Mouse (Mus musculus): ENCODE measurements around the gene Vmn1r198. TPM values are rescaled to one million over a fixed set of nuclear protein-coding genes. Genes with fewer than 3 reads are reported as not detected.
"Not testable (repeated sequence)": the region's sequence is repeated elsewhere in the genome, so short reads cannot be mapped to it uniquely, and the experiment has no call there.

The Vmn1r198 gene
- not detected for total RNA-seq (2021)

DNA sequence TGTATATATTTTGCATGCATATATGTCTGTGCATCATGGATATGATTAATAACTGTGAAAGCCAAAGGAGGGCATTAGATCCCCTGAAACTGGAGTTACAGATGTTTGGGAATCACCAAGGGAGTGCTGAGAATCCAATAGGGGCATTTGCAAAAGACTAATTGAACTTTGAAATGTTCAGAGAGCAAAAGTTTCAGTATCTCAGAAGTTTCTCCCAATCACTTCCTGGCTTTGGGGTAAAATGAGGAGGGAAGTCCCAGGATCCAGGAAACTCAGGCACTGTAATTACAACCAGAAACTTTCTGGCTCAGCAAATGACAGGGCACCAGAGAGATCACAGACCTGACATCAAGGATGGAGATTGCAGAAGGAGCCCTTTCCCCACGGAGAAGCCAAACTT is at the start of gene Vmn1r198:
Gene Vmn1r198, plus strand, starts transcription at position 301 of the 400 bp plus-strand sequence.
- DNase-seq: no peak
- intact Hi-C loops (cut with DNase I): no loop called here

DNA sequence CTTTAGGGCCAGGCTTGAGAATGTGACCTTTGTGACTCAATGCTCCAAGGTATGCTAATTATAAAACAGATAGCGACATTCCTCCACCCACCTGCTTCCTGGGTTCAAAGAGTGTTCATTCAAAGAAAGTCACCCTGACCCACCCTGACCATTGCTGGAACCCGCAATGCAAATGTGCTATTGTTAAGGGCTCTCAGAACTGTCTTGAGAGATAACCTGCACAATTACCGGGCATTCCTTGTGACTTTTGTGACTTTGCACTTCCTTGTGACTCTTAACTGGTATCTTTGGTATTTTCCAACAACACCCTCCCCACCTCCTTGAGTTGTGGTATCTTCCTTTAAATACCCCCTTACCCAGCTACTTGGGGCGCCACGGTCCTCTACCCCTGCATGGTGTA is 42.1 kb upstream of the Vmn1r198 start:
- intact Hi-C loops (cut with DNase I); DNase-seq: not testable (repeated sequence)

- no peak for DNase-seq
- intact Hi-C loops (cut with DNase I): no loop called here
Measured at GRCm38 (mm10) chr13:22315361-22315760, 34.8 kb upstream of the Vmn1r198 start.

DNA sequence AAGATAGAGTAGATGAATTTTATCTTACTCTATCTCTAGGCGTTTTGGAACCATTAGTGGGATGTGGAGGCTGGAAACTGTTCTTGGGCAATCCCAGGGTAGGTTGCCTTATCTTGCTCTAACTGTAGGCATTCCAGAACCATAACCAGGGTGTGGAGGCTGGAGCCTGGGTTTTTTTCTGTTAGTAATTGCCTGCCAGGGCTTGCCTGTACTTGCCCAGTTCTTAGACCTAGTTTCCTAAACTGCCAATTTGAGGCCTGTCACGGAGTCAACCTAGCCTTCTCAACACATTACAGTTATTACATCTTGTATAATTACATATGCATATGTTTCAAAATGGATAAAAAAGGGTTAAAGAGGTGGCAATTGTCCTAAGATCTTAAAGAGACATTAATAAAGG is 32.8 kb upstream of the Vmn1r198 start:
- intact Hi-C loops (cut with DNase I): no loop called here
- DNase-seq: no peak

GRCm38 (mm10) chr13:22320091-22320490 is 30.1 kb upstream of the Vmn1r198 start:
- DNase-seq: no peak
- intact Hi-C loops (cut with DNase I): no loop called here

- DNase-seq: no peak
- intact Hi-C loops (cut with DNase I): no loop called here
Measured at GRCm38 (mm10) chr13:22324289-22324688, 25.9 kb upstream of the Vmn1r198 start, which contains the start of gene Vmn1r197. Gene Vmn1r197 (plus strand): TSS chr13:22324589.

- DNase-seq: no peak
- intact Hi-C loops (cut with DNase I): no loop called here
Measured at GRCm38 (mm10) chr13:22333269-22333668, 16.9 kb upstream of the Vmn1r198 start.

- no peak for DNase-seq
- intact Hi-C loops (cut with DNase I): no loop called here
Measured at GRCm38 (mm10) chr13:22335565-22335964, 14.6 kb upstream of the Vmn1r198 start.

DNA sequence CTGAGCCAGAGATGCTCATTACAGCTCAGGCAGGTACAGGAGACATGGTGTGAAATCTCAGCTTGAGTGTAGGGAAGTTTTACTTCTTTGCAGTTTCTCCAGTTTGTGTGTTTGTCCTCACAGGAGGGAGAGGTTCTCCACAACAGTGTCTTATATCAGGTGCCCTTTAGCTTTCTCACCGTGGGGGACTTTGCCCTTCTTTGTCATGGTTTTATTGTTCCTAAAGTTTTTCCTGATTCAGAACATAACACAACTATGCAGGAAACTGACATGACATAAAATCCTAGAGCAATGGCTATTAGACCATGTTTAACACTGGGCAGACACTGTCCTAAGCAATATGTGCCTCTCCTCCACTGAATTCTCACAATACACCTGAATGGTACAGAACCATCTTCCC is 649 bp downstream of the Vmn1r198 start:
- intact Hi-C loops (cut with DNase I): no loop called here
- DNase-seq: no peak

- intact Hi-C loops (cut with DNase I): no loop called here
- DNase-seq: no peak
Measured at GRCm38 (mm10) chr13:22379518-22379917, 29.4 kb downstream of the Vmn1r198 start, which contains the start of gene Vmn1r199. Gene Vmn1r199 (plus strand): TSS chr13:22379818.

DNA sequence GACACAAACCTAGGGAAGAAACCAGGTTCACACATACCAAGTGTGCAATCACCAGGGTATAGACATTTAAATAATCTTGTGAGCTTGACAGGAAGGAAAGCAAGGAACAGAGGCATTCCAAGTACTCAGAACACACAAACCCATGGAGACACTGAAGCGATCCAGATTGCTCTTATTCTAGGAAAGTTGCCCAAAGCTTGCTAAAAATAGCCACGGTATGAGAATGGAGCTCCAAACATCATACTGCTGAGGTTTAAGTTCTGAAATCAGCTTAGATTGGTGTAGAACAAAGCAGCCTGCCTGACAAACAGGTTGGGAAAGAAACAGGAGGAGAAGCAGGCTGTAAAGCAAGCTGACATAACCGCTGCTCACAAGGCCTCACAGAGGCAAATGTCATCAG is 31.0 kb downstream of the Vmn1r198 start:
- intact Hi-C loops (cut with DNase I); DNase-seq: not testable (repeated sequence)

GRCm38 (mm10) chr13:22383401-22383800 is 33.2 kb downstream of the Vmn1r198 start:
- no peak for DNase-seq
- intact Hi-C loops (cut with DNase I): no loop called here

- intact Hi-C loops (cut with DNase I): no loop called here
- DNase-seq: no peak
Measured at GRCm38 (mm10) chr13:22387050-22387449, 36.9 kb downstream of the Vmn1r198 start.

GRCm38 (mm10) chr13:22390073-22390472 is 39.9 kb downstream of the Vmn1r198 start, which contains the start of gene Vmn1r200:
Gene Vmn1r200 (plus strand): TSS chr13:22390373.
- DNase-seq: no peak
- intact Hi-C loops (cut with DNase I): no loop called here

DNA sequence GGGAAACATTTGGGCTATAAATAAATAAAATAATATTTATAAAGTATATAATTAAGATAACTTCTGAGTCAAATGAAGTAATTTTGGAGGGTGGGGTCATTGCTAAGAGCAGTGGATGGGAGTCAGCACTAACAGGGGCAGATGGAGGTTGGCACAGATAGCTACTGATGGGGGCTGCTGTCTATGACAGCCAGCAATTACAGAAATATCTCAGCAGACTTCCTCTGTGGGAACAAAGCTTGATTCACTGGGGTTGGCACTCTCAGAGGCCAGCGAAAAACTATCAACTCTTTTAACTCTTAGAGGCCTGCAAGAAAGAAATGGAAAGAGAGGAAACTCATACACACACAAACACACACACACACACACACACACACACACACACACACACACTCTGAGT is 52.8 kb downstream of the Vmn1r198 start:
- no peak for DNase-seq
- intact Hi-C loops (cut with DNase I): no loop called here

Other genes starting within 250 kb of the Vmn1r198 start
- gene Vmn1r189, start 244.5 kb upstream of the Vmn1r198 start, total RNA-seq (2021): not detected
- gene Vmn1r191, start 166.4 kb upstream of the Vmn1r198 start, total RNA-seq (2021): not detected
- gene Vmn1r192, start 159.2 kb upstream of the Vmn1r198 start, total RNA-seq (2021): not detected
- not detected for gene Vmn1r193, start 127.2 kb upstream of the Vmn1r198 start, total RNA-seq (2021)
- gene Vmn1r194, start 106.1 kb upstream of the Vmn1r198 start, total RNA-seq (2021): not detected
- not detected for gene Vmn1r195, start 79.8 kb upstream of the Vmn1r198 start, total RNA-seq (2021)
- not detected for gene Vmn1r196, start 60.4 kb upstream of the Vmn1r198 start, total RNA-seq (2021)
- not detected for gene Vmn1r197, start 25.8 kb upstream of the Vmn1r198 start, total RNA-seq (2021)
- not detected for gene Vmn1r199, start 29.5 kb downstream of the Vmn1r198 start, total RNA-seq (2021)
- gene Vmn1r200, start 40.0 kb downstream of the Vmn1r198 start, total RNA-seq (2021): not detected
- gene Vmn1r201, start 121.6 kb downstream of the Vmn1r198 start, total RNA-seq (2021): not detected
- not detected for gene Vmn1r202, start 155.0 kb downstream of the Vmn1r198 start, total RNA-seq (2021)
- gene Vmn1r203, start 167.8 kb downstream of the Vmn1r198 start, total RNA-seq (2021): under 1 TPM in 1 of 2 experiments, not detected in 1; 0.06 TPM
- gene Vmn1r204, start 202.8 kb downstream of the Vmn1r198 start, total RNA-seq (2021): not detected
- gene Vmn1r205, start 242.6 kb downstream of the Vmn1r198 start, total RNA-seq (2021): not detected

Data from left cerebral cortex, postnatal 4 days (tissue).